Mouse (Mus musculus) neural tube, embryonic 12.5 days (tissue): ENCODE data around the gene Stpg3. TPM values are rescaled to one million over a fixed set of nuclear protein-coding genes. Genes with fewer than 3 reads are reported as not detected.
"Not testable (repeated sequence)": the region's sequence is repeated elsewhere in the genome, so short reads cannot be mapped to it uniquely, and the experiment has no call there.

Source experiments
- ATAC-seq: fragments of 200-750 bp; cut with Nextera tagmentation; 2 replicates; pipeline ENCODE4 v1.8.0; 2017; ENCODE audit warnings: low read depth, mild to moderate bottlenecking, moderate TSS enrichment, moderate library complexity; ENCODE audit not compliant: low FRiP score
- H3K27ac ChIP-seq: fragments of 300-500 bp; sonication (generic); 2 replicates; pipeline ENCODE4 v1.5.1; 2016
- H3K27me3 ChIP-seq: fragments of 300-500 bp; sonication (generic); replicated peaks from 2 replicates; pipeline ENCODE4 v1.6.1; 2016; ENCODE audit warnings: mild to moderate bottlenecking
- H3K36me3 ChIP-seq: fragments of 300-500 bp; sonication (generic); 2 replicates; pipeline ENCODE4 v1.6.1; 2016; ENCODE audit warnings: mild to moderate bottlenecking
- H3K4me1 ChIP-seq: fragments of 300-500 bp; sonication (generic); 2 replicates; pipeline ENCODE4 v1.6.1; 2016
- H3K4me2 ChIP-seq: fragments of 300-500 bp; sonication (generic); replicated peaks from 2 replicates; pipeline ENCODE4 v1.6.1; 2016; ENCODE audit warnings: mild to moderate bottlenecking
- H3K4me3 ChIP-seq: fragments of 300-500 bp; sonication (generic); 2 replicates; pipeline ENCODE4 v1.5.1; 2016
- H3K9ac ChIP-seq: fragments of 300-500 bp; sonication (generic); 2 replicates; pipeline ENCODE4 v1.6.1; 2016; ENCODE audit warnings: mild to moderate bottlenecking
- H3K9me3 ChIP-seq: fragments of 300-500 bp; sonication (generic); 2 replicates; pipeline ENCODE4 v1.6.1; 2016; ENCODE audit warnings: mild to moderate bottlenecking
- WGBS: fragments of 180-500 bp; shearing (Covaris S2); methylation state at CpG from one replicate; pipeline ENCODE4 v1.1.7; 2016; 5-methylcytosine and 5-hydroxymethylcytosine counted together
- polyA plus RNA-seq: library from polyadenylated mRNA; unstranded; fragments of >200 nt; fragmentation: Nextera tagmentation; extraction: Ambion mirVana; gene quantifications from 2 replicates; pipeline ENCODE4 v1.2.1, GENCODE M21; 2016

Stpg3 gene
- polyA plus RNA-seq, result not detected in 2 replicates

DNA sequence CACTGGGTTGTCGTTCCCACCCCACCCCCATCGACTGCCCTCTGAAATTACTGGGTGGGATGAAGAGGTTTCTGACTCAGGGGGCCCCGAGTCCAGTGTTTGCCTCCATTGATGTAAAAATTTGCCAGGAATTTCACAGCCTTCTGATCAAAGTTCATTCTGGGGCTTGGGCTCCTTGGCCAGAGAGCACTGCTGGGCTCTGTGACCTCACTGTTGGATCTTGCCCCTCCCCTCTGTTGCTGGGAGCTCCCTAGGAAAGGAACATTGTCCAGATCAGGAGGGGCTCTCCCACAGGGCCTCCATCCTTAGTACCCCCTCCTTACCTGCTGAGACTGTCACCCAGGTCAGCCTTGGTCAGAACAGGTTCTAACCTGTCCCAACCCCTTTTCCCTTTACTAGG lies at the start of gene Stpg3:
Gene Stpg3 (minus strand): TSS at position 194 of the 400 bp plus-strand sequence.
- Histone ChIP-seq H3K36me3 (no peaks in the 10 kb centered on the region), H3K9me3 (no peaks in the 10 kb centered on the region), H3K9ac (no peak within 1 kb of the TSS), H3K4me2 (no peak within 1 kb of the TSS), H3K27ac (no peak within 1 kb of the TSS), H3K27me3 (peaks cover 14% of the 10 kb centered on the region; the same call in 1 of the 2 replicates), H3K4me3 (no peak within 1 kb of the TSS), H3K4me1 (peaks cover 17% of the 10 kb centered on the region)
- no peak for ATAC-seq
- WGBS, result 80% methylated on average over 3 of the region's 3 CpGs

DNA sequence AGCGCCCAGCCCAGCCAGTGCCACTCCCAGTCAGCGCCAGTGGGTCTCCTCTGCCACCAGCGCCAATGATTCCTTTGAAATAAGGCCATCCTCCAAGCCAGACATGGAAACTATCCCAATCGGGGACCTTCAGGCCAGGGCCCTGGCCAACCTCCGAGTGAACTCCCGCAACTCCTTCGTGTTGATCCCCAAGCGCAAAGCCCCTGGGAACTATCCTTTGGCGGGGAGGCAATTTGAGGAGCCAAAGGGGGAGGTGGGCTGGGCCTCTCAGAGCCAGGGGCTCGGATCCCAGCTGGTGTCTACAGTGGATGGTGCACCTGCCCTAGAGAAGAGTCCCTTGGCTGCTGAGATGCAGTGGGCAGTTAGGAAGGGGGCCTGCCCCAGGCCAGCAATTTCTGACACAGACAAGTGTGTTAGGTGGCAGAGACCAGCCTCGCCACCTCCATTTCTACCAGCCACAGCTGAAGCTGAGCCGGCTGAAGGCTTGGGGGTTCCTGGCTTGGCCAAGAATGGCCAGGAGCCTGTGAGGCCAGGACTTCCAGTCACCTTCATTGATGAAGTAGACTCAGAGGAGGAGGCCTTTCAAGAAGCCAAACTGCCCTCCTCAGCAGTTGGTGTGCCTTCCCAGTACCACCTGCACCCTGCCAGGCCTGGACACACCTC lies 49.3 kb upstream of the Stpg3 start:
- no peak overlapping the region for H3K27ac ChIP-seq

DNA sequence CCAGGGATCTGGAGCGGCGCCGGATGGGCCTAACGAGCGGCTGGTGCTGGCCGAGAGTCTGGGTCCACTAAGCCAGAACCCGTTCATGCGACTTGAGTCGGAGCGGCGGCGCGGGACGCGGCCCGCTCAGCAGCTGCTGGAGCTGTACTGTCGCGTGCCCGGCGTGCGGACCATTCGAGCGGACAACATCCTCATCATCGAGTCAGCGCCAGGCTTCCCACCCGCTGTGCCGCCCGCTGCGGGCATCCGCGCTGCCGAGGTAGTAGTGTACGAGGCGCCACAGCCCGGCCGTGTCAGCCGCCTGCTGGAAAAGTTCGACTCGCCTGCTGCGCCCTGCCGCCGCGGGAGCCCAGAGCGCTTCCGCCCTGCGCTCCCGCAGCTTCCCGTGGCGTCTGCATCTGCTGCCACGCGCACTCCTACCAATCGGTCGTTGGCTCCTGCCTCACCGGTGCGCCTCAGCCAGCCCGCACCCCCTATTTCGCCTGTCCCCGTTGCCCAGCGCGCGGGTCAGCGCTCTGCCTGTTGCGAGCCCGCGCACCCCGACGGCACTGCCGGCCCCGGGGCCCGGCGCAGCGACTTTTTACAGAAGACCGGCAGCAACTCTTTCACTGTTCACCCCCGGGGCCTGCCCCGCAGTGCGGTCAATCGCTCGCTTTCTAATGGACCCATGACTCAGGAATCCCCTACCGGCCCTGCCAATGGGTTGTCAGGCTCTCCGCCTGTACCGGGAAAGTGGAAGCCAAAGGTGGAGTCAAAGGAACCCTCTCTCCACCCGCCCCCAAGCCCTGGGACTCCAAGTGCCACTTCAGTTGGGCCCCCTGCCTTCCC lies 48.6 kb upstream of the Stpg3 start:
- H3K9ac ChIP-seq, result peak overlapping the region; percentile 63
- under 1% methylated on average over 82 of the region's 82 CpGs for WGBS
- peaks cover 46% of the 10 kb centered on the region for H3K4me1 ChIP-seq
- H3K9me3 ChIP-seq, result no peaks in the 10 kb centered on the region
- peaks cover 13% of the 10 kb centered on the region for H3K27me3 ChIP-seq
- peak overlapping the region; percentile 83 for H3K4me2 ChIP-seq
- peaks cover 1% of the 10 kb centered on the region; the same call in 1 of the 2 replicates for H3K36me3 ChIP-seq
- peak; percentile 52; the same call in 1 of the 2 replicates for ATAC-seq
- H3K27ac ChIP-seq, result no peak overlapping the region
- peak overlapping the region; percentile 78 for H3K4me3 ChIP-seq

More for the DNA sequence above, 49.3 kb upstream of the Stpg3 start:
- peaks cover 6% of the 10 kb centered on the region for H3K36me3 ChIP-seq
- peaks cover 13% of the 10 kb centered on the region for H3K27me3 ChIP-seq
- peak overlapping the region; percentile 83 for H3K4me2 ChIP-seq
- 19% methylated on average over 12 of the region's 12 CpGs for WGBS
- H3K4me1 ChIP-seq, result peaks cover 46% of the 10 kb centered on the region
- H3K4me3 ChIP-seq, result peak overlapping the region; percentile 78
- H3K9me3 ChIP-seq, result no peaks in the 10 kb centered on the region
- no peak for ATAC-seq
- peak overlapping the region; percentile 63 for H3K9ac ChIP-seq

DNA sequence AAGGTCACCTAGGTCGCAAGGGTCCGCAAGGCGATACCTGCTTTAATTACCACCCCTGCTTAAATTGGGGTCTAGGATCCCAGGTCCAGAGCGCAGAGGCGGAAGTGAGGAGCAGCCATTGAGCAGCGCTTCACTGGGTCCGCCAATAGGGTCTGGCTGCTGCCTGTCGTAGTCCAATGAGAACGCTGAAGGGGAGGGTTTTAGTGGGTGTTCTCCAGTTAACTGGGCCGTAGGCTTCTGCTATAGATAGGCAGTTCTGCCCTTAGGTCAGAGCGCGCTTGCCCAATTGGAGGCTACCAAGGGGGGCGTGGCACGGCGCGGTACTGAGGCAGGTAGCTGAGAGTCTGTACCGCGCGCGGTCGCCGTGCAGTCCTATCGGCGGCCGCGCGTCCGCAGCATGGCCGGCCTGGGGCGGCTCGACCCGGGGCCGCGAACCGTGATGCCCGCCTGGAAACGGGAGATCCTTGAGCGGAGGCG lies 47.9 kb upstream of the Stpg3 start, which contains the start of gene Tprn:
Gene Tprn (plus strand): TSS at position 328 of the 477 bp plus-strand sequence.
- under 1% methylated on average over 39 of the region's 39 CpGs for whole genome bisulfite sequencing
- Histone ChIP-seq H3K4me1 (peaks cover 44% of the 10 kb centered on the region), H3K27ac (no peak within 1 kb of the TSS), H3K9me3 (no peaks in the 10 kb centered on the region), H3K4me2 (peak within 1 kb of the TSS; percentile 83), H3K27me3 (peaks cover 13% of the 10 kb centered on the region), H3K36me3 (no peaks in the 10 kb centered on the region), H3K4me3 (peak within 1 kb of the TSS; percentile 78), H3K9ac (peak within 1 kb of the TSS; percentile 63)
- peak; percentile 97 for ATAC-seq

DNA sequence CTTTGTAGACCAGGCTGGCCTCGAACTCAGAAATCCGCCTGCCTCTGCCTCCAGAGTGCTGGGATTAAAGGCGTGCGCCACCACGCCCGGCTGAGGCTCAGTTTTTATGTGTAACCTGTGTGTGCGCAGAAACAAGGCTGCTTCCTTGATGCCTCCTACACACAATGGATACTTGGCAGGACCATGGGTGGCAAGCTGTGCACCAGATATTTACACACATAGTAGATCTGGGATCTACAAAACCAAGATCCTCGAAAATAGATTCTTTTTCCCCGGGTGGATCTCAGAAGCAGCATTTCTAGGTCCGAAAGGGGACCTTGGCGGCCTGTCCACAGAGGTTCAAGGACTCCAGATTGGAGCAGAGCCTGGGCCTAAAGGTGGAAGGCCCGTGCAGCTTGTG lies 47.4 kb upstream of the Stpg3 start:
- peaks cover 42% of the 10 kb centered on the region for H3K4me1 ChIP-seq
- H3K27ac ChIP-seq, result no peak overlapping the region
- no peaks in the 10 kb centered on the region for H3K36me3 ChIP-seq
- peaks cover 13% of the 10 kb centered on the region for H3K27me3 ChIP-seq
- 49% methylated on average over 12 of the region's 12 CpGs for WGBS
- H3K9ac ChIP-seq, result 0 out of 2 replicates have a peak overlapping the region, but pooled peaks have one; percentile 40
- no peaks in the 10 kb centered on the region for H3K9me3 ChIP-seq
- 0 out of 2 replicates have a peak, but pooled peaks have one; percentile 3 for ATAC-seq
- peak overlapping the region; percentile 78 for H3K4me3 ChIP-seq
- peak overlapping the region; percentile 83 for H3K4me2 ChIP-seq

DNA sequence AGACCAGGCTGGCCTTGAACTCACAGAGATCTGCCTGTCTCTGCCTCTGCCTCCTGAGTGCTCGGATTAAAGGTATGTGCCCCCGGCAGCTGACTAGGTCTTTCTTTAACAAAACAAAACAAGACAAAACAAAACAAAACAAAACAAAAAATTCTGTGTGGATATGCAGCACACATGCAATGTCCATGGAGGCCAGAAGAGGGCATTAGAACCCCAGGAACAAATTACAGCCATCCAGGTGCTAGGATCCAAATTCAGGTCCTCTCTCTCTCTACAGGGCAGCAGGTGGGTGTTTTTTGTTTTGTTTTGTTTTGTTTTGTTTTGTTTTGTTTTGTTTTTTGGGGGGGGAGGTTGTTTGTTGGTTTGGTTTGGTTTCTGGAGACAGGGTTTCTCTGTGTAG lies 44.5 kb upstream of the Stpg3 start:
- no peak overlapping the region for H3K4me3 ChIP-seq
- WGBS, result 66% methylated on average over 2 of the region's 2 CpGs
- H3K4me2 ChIP-seq, result no peak overlapping the region
- no peak for ATAC-seq
- no peaks in the 10 kb centered on the region for H3K9me3 ChIP-seq
- no peak overlapping the region for H3K9ac ChIP-seq
- peaks cover 31% of the 10 kb centered on the region for H3K4me1 ChIP-seq
- H3K27me3 ChIP-seq, result peaks cover 7% of the 10 kb centered on the region
- no peak overlapping the region for H3K27ac ChIP-seq
- H3K36me3 ChIP-seq, result no peaks in the 10 kb centered on the region

DNA sequence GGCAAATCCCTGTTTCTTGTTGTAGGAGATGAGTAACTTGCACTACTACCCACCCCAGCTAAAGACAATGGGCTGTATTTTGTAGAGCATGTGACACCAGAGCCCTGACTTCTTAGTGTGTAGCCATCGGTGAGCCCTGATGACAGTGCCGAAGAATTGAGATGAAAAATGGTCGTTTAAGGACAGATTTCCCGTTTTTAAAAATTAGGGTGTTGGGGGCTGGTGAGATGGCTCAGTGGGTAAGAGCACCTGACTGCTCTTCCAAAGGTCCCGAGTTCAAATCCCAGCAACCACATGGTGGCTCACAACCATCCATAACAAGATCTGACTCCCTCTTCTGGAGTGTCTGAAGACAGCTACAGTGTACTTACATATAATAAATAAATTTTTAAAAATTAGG lies 42.8 kb upstream of the Stpg3 start:
- 86% methylated on average over 5 of the region's 5 CpGs for WGBS
- H3K4me2 ChIP-seq, H3K9ac ChIP-seq, ATAC-seq, H3K4me3 ChIP-seq, H3K27me3 ChIP-seq, H3K9me3 ChIP-seq, H3K27ac ChIP-seq, H3K36me3 ChIP-seq: not testable (repeated sequence)
- peaks cover 21% of the 10 kb centered on the region for H3K4me1 ChIP-seq

DNA sequence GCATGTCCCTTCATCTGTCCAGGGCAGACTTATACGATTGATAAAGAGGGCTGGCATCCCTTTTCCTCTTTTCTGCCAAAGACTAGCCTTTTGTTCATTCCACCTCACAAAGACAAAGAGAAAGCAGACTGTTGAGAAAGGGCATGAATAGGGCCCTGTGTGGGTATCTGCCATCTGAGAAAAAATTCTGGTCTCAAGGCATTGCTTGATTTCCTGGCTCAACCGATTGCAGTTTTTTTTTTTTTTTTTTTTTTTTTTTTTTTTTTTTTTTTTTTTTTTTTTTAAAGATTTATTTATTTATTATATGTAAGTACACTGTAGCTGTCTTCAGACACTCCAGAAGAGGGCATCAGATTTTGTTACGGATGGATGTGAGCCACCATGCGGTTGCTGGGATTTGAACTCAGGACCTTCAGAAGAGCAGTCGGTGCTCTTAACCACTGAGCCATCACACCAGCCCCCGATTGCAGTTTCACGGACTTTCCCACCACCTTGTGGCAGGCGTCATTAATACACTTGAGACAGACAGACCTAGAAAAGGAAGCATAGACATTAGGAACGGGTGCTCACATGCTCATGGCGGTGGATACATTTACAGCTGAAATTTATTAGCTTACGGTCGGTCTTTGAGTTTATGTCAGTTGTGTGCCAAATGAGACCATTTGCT lies 42.1 kb upstream of the Stpg3 start:
- ATAC-seq, H3K27ac ChIP-seq, H3K9me3 ChIP-seq, H3K27me3 ChIP-seq: not testable (repeated sequence)
- H3K4me1 ChIP-seq, result peaks cover 21% of the 10 kb centered on the region
- peak overlapping the region; percentile 99; the same call in 1 of the 2 replicates for H3K4me3 ChIP-seq
- H3K4me2 ChIP-seq, result peak overlapping the region; percentile 96
- WGBS, result 56% methylated on average over 12 of the region's 12 CpGs
- H3K36me3 ChIP-seq, result peaks cover 14% of the 10 kb centered on the region; the same call in 1 of the 2 replicates
- peak overlapping the region; percentile 87 for H3K9ac ChIP-seq

DNA sequence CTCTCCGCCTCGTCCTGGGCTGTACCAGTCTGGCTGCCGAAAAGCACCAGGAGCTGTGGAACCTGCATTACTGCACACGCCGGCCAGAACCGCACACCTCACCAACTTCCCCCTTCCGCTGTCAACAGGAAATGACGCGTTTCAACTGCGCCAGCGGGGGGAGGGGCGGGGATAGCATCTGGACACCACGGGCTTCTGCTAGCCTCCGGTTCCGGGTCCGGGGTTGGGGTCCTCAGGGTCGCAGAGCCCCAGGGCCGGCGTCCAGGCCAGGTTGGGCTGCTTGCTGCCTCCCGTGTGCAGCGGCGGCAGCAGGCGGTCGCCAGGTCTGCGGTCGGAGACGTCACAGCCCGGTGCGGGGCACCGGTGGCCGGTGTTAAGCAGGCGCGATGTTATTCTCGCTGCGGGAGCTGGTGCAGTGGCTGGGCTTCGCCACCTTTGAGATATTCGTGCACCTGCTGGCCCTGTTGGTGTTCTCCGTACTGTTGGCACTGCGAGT lies 40.9 kb upstream of the Stpg3 start, which contains the start of gene Tmem203:
Gene Tmem203 (plus strand): TSS at position 156 of the 496 bp plus-strand sequence.
- Histone ChIP-seq H3K27ac (peak within 1 kb of the TSS; percentile 50; the same call in 1 of the 2 replicates), H3K9ac (peak within 1 kb of the TSS; percentile 87), H3K4me1 (peaks cover 21% of the 10 kb centered on the region), H3K4me2 (peak within 1 kb of the TSS; percentile 96), H3K36me3 (peaks cover 26% of the 10 kb centered on the region), H3K4me3 (peak within 1 kb of the TSS; percentile 99), H3K9me3 (no peaks in the 10 kb centered on the region), H3K27me3 (no peaks in the 10 kb centered on the region)
- under 1% methylated on average over 39 of the region's 39 CpGs for WGBS
- ATAC-seq, result peak; percentile 81

DNA sequence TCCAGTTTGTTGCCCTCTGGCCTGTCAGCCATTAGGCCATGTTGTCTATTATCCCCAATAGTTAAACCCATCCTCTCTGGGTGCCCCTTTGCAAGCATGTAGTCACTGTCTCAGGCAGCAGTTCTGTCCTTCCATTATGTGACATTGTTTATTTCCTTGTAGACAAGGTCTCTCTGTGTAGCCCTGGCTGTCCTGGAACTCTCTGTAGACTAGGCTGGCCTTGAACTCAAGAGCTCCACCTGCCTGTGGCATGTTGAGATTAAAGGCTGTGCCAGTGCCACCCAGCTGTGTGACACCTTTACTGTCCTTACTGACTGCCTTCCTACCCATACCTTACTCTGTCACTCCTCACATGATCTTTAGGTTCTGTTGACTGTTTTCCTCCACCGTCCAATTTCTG lies 37.9 kb upstream of the Stpg3 start:
- H3K36me3 ChIP-seq, result peaks cover 54% of the 10 kb centered on the region
- no peaks in the 10 kb centered on the region for H3K27me3 ChIP-seq
- no peak for ATAC-seq
- H3K4me1 ChIP-seq, result peaks cover 21% of the 10 kb centered on the region
- H3K27ac ChIP-seq, result no peak overlapping the region
- H3K9me3 ChIP-seq, result no peaks in the 10 kb centered on the region
- H3K9ac ChIP-seq, result no peak overlapping the region
- H3K4me3 ChIP-seq, result no peak overlapping the region
- 97% methylated on average over 1 of the region's 1 CpGs for WGBS
- no peak overlapping the region for H3K4me2 ChIP-seq

DNA sequence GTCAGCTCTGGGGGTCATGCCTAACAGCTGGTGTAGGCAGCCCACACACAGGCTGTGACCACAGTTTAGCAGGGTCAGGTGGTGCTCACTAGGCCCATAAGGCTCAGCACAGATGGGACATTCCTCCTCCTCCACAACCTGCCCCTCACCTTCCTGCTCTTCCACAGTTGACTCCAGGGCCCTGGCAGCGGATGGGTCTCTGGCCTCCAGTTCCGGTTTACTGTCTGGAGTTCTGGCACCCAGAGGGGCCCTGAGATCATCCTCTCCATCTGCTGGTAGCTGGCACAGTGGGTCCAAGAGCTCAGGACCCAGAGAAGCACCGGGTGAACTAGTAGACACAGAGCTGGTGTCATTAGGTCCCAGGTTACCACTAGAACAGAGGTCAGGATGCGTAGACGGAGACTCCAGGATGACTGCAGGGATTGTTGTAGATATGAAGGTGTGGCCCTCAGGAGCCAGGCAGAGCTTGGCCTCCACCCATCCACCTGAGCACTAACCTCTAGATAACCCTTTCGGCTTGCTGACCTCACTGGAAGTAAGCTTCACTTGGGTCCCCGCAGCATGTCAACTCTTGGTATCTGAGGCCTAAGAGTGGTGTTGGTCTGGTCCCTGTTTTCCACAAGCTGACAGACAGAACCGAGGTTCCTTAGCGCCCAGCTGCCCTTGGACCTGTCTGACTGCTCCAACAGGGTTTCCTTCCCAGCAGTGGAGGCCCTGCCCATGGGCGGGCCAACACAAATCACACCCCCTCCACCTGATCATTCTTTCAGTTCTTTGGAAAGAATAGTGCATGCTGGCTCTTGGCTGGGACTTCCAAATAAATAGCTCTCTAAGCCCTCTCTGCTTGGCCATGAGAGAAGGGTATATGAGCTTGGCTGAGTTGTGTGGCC lies 32.0 kb upstream of the Stpg3 start, which contains the start of gene AL732309.1:
Gene AL732309.1 (minus strand): TSS at position 681 of the 890 bp plus-strand sequence.
- Histone ChIP-seq H3K4me2 (no peak within 1 kb of the TSS), H3K9ac (0 out of 2 replicates have a peak within 1 kb of the TSS, but pooled peaks have one; percentile 8), H3K36me3 (peaks cover 63% of the 10 kb centered on the region), H3K27ac (no peak within 1 kb of the TSS), H3K27me3 (peaks cover 16% of the 10 kb centered on the region), H3K9me3 (no peaks in the 10 kb centered on the region), H3K4me3 (no peak within 1 kb of the TSS), H3K4me1 (peaks cover 16% of the 10 kb centered on the region)
- ATAC-seq, result no peak
- WGBS, result 91% methylated on average over 10 of the region's 10 CpGs
